Mouse (Mus musculus) hindbrain, embryonic 12.5 days (tissue): ENCODE results near the gene Tppp. TPM values are rescaled to one million over a fixed set of nuclear protein-coding genes. Genes with fewer than 3 reads are reported as not detected.
"Not testable (repeated sequence)": the region's sequence is repeated elsewhere in the genome, so short reads cannot be mapped to it uniquely, and the experiment has no call there.

Experiments used
- ATAC-seq: fragments of 200-750 bp; cut with Nextera tagmentation; 2 replicates; pipeline ENCODE4 v1.8.0; 2017; ENCODE audit warnings: moderate TSS enrichment; ENCODE audit not compliant: low FRiP score
- H3K27ac ChIP-seq: fragments of 300-500 bp; sonication (generic); 2 replicates; pipeline ENCODE4 v1.5.1; 2016; ENCODE audit warnings: mild to moderate bottlenecking
- H3K27me3 ChIP-seq: fragments of 300-500 bp; sonication (generic); 2 replicates; pipeline ENCODE4 v1.6.1; 2016; ENCODE audit warnings: mild to moderate bottlenecking
- H3K36me3 ChIP-seq: fragments of 300-500 bp; sonication (generic); 2 replicates; pipeline ENCODE4 v1.6.1; 2016; ENCODE audit warnings: mild to moderate bottlenecking
- H3K4me1 ChIP-seq: fragments of 300-500 bp; sonication (generic); 2 replicates; pipeline ENCODE4 v1.6.1; 2016
- H3K4me2 ChIP-seq: fragments of 300-500 bp; sonication (generic); replicated peaks from 2 replicates; pipeline ENCODE4 v1.6.1; 2016; ENCODE audit warnings: mild to moderate bottlenecking
- H3K4me3 ChIP-seq: fragments of 300-500 bp; sonication (generic); 2 replicates; pipeline ENCODE4 v1.5.1; 2016; ENCODE audit warnings: mild to moderate bottlenecking
- H3K9ac ChIP-seq: fragments of 300-500 bp; sonication (generic); 2 replicates; pipeline ENCODE4 v1.6.1; 2016; ENCODE audit warnings: mild to moderate bottlenecking, moderate library complexity
- H3K9me3 ChIP-seq: fragments of 300-500 bp; sonication (generic); replicated peaks from 2 replicates; pipeline ENCODE4 v1.6.1; 2016; ENCODE audit warnings: mild to moderate bottlenecking
- WGBS: fragments of 180-500 bp; shearing (Covaris S2); methylation state at CpG from one replicate; pipeline ENCODE4 v1.1.7; 2016; 5-methylcytosine and 5-hydroxymethylcytosine counted together
- polyA plus RNA-seq: library from polyadenylated mRNA; unstranded; fragments of >200 nt; fragmentation: Nextera tagmentation; extraction: Ambion mirVana; gene quantifications from 2 replicates; pipeline ENCODE4 v1.2.1, GENCODE M21; 2016

Gene Tppp
- polyA plus RNA-seq, 1 experiment from 2014 or later: 6.0 TPM

DNA sequence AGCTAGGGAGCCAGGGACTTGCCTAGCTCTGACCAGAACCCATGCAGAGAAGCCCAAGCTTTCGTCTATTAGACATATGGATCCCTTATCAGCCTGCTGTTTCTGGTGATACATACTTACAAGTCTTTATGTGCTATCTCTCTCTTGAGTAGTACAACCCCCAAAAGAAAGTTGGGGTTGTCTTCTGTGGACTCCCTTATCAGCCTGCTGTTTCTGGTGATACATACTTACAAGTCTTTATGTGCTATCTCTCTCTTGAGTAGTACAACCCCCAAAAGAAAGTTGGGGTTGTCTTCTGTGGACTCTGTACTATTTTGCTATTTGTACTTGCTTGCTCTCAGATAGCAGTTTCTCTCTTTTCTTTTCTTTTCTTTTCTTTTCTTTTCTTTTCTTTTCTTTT, 62.0 kb downstream of the Tppp start:
- ATAC-seq, H3K36me3 ChIP-seq, H3K4me1 ChIP-seq, H3K4me2 ChIP-seq, H3K9me3 ChIP-seq, H3K27me3 ChIP-seq, H3K27ac ChIP-seq, H3K4me3 ChIP-seq, H3K9ac ChIP-seq: not testable (repeated sequence)
- WGBS: 77% methylated on average over 1 of the region's 1 CpGs

GRCm38 (mm10) chr13:74071714-74072113, 62.5 kb downstream of the Tppp start:
- Histone ChIP-seq H3K36me3 (no peaks in the 10 kb centered on the region), H3K9me3 (no peaks in the 10 kb centered on the region), H3K27me3 (no peaks in the 10 kb centered on the region), H3K4me3 (no peak overlapping the region), H3K4me1 (no peaks in the 10 kb centered on the region), H3K4me2 (no peak overlapping the region), H3K27ac (no peak overlapping the region), H3K9ac (no peak overlapping the region)
- ATAC-seq: no peak
- 74% methylated on average over 3 of the region's 3 CpGs for WGBS

GRCm38 (mm10) chr13:74073369-74073768, 64.2 kb downstream of the Tppp start:
- Histone ChIP-seq H3K27me3 (no peaks in the 10 kb centered on the region), H3K4me1 (no peaks in the 10 kb centered on the region), H3K36me3 (no peaks in the 10 kb centered on the region), H3K27ac (no peak overlapping the region), H3K4me2 (no peak overlapping the region), H3K9me3 (no peaks in the 10 kb centered on the region), H3K9ac (no peak overlapping the region), H3K4me3 (no peak overlapping the region)
- ATAC-seq: no peak
- WGBS: 91% methylated on average over 7 of the region's 7 CpGs

Other genes starting within 250 kb of the Tppp start
- gene Nkd2, start 161.8 kb upstream of the Tppp start, polyA plus RNA-seq: 14.3 and 17.4 TPM in 2 replicates
- 30.7 and 32.3 TPM in 2 replicates for gene Trip13, start 71.6 kb upstream of the Tppp start, polyA plus RNA-seq
- gene Brd9, start 71.6 kb upstream of the Tppp start, polyA plus RNA-seq: 83.8 and 88.4 TPM in 2 replicates
- not detected in 2 replicates for gene Zdhhc11, start 45.6 kb upstream of the Tppp start, polyA plus RNA-seq
- 14.0 and 16.0 TPM in 2 replicates for gene Cep72, start 52.9 kb downstream of the Tppp start, polyA plus RNA-seq
- not detected in 2 replicates for gene Slc9a3, start 112.0 kb downstream of the Tppp start, polyA plus RNA-seq
- 76.7 and 79.2 TPM in 2 replicates for gene Exoc3, start 199.3 kb downstream of the Tppp start, polyA plus RNA-seq